Comparison of ENCODE assay signal across 9 mouse cellular contexts in genomic region chr16:38400311-38400960, GRCm38 (mm10). TPM values are rescaled to one million over a fixed set of nuclear protein-coding genes. Genes with fewer than 3 reads are reported as not detected.
DNase-seq lines count a peak whose midpoint lies in the region; ATAC-seq and TF ChIP-seq lines count a peak whose summit lies in the region.
"Had no signal": no experiment of that assay in that cellular context is flagged by ENCODE, and none has a peak within 500 bp of the region (broad histone marks: within the 10 kb centered on the region; RNA-seq: fewer than 3 reads in every experiment).

No protein-coding gene starts in this region.

- no peak for TF ChIP-seq CTCF in cortical plate, adult 2 months (IDR thresholded peaks at IDR 0.05; ENCODE audit: extremely low read depth, insufficient read depth, low read length)

- H3K9ac ChIP-seq in heart, embryonic 15.5 days = 0 out of 2 replicates have a peak overlapping the region, but pooled peaks have one; percentile 35
- H3K9ac ChIP-seq in hindbrain, embryonic 12.5 days = peak overlapping the region; percentile 47; the same call in 1 of the 2 replicates
- 0 out of 2 replicates have a peak overlapping the region, but pooled peaks have one; percentile 17 for H3K9ac ChIP-seq in midbrain, embryonic 12.5 days (replicated peaks)

- ATAC-seq in heart, embryonic 15.5 days (replicated peaks; ENCODE audit: insufficient number of reproducible peaks, insufficient read depth, low FRiP score, low read depth) = no peak
- ATAC-seq in hindbrain, embryonic 12.5 days (ENCODE audit: low FRiP score) = peak; percentile 53
- peak; percentile 44 for ATAC-seq in midbrain, embryonic 12.5 days (ENCODE audit: low FRiP score, low read depth)

- peak overlapping the region; percentile 59 for H3K4me2 ChIP-seq in heart, embryonic 15.5 days
- H3K4me2 ChIP-seq in hindbrain, embryonic 12.5 days (replicated peaks) = peak overlapping the region; percentile 53
- H3K4me2 ChIP-seq in midbrain, embryonic 12.5 days (replicated peaks) = peak overlapping the region; percentile 48

- no peak overlapping the region for H3K27ac ChIP-seq in heart, embryonic 15.5 days
- no peak overlapping the region for H3K27ac ChIP-seq in cortical plate, adult 2 months (ENCODE audit: insufficient read depth, low read length)
- peak overlapping the region; percentile 75; the same call in 1 of the 2 replicates for H3K27ac ChIP-seq in hindbrain, embryonic 12.5 days
- peak overlapping the region; percentile 35 for H3K27ac ChIP-seq in midbrain, embryonic 12.5 days (replicated peaks)

- peak overlapping the region; percentile 29 for H3K4me3 ChIP-seq in heart, embryonic 15.5 days
- H3K4me3 ChIP-seq in cortical plate, adult 2 months (ENCODE audit: insufficient read depth, low read length) = peak overlapping the region; percentile 11; the same call in 1 of the 2 replicates
- no peak overlapping the region for H3K4me3 ChIP-seq in hindbrain, embryonic 12.5 days
- H3K4me3 ChIP-seq in midbrain, embryonic 12.5 days = peak overlapping the region; percentile 25; the same call in 1 of the 2 replicates

- no peak for DNase-seq in heart, adult 8-10 months (ENCODE audit: low spot score)
- no peak for DNase-seq in right cerebral cortex, postnatal 25 days
- DNase-seq in right cerebral cortex, postnatal 10 days (ENCODE audit: low spot score in 2 of 2) = no peak
- DNase-seq in cerebellum, postnatal 25 days = no peak

- H3K9me3 ChIP-seq in heart, embryonic 15.5 days (replicated peaks) = no peaks in the 10 kb centered on the region
- H3K9me3 ChIP-seq in hindbrain, embryonic 12.5 days (replicated peaks) = no peaks in the 10 kb centered on the region
- no peaks in the 10 kb centered on the region for H3K9me3 ChIP-seq in midbrain, embryonic 12.5 days
- H3K9me3 ChIP-seq: G1E had no signal

- WGBS in heart, embryonic 15.5 days = 76% methylated on average over 9 of the region's 9 CpGs
- WGBS in hindbrain, embryonic 12.5 days = 76% methylated on average over 9 of the region's 9 CpGs
- WGBS in midbrain, embryonic 12.5 days = 73% methylated on average over 9 of the region's 9 CpGs

- no peak for TF ChIP-seq POLR2A in cortical plate, adult 2 months (IDR thresholded peaks at IDR 0.05; ENCODE audit: extremely low read depth, insufficient read depth, low read length)

- H3K36me3 ChIP-seq in heart, embryonic 15.5 days = no peaks in the 10 kb centered on the region
- H3K36me3 ChIP-seq in hindbrain, embryonic 12.5 days = no peaks in the 10 kb centered on the region
- H3K36me3 ChIP-seq in midbrain, embryonic 12.5 days = no peaks in the 10 kb centered on the region
- H3K36me3 ChIP-seq: G1E had no signal

- H3K4me1 ChIP-seq in heart, embryonic 15.5 days (replicated peaks) = peaks cover 24% of the 10 kb centered on the region
- H3K4me1 ChIP-seq in cortical plate, adult 2 months (ENCODE audit: control insufficient read depth, insufficient read depth, low read length) = 0 out of 2 replicates have a peak, but pooled peaks cover 2% of the 10 kb centered on the region
- peaks cover 14% of the 10 kb centered on the region for H3K4me1 ChIP-seq in hindbrain, embryonic 12.5 days
- peaks cover 15% of the 10 kb centered on the region for H3K4me1 ChIP-seq in midbrain, embryonic 12.5 days

- H3K27me3 ChIP-seq in heart, embryonic 15.5 days = no peaks in the 10 kb centered on the region
- H3K27me3 ChIP-seq in hindbrain, embryonic 12.5 days = no peaks in the 10 kb centered on the region
- no peaks in the 10 kb centered on the region; the same call in 1 of the 2 replicates for H3K27me3 ChIP-seq in midbrain, embryonic 12.5 days

RNA-seq across cellular contexts. Expression of gene Pla1a, which starts 32.5 kb away (rescaled TPM):
- polyA plus RNA-seq in heart, embryonic 15.5 days (2015; fragmentation: Nextera tagmentation; extraction: Ambion mirVana) = 2.0 and 2.8 TPM in 2 replicates
- 10 to 100 TPM in 3 of 4 experiments, 1 to 10 TPM in 1; 5.9 to 12.0 (median 10.6) TPM for total RNA-seq in heart, adult 8-10 months (2022)
- 2.2 and 2.3 TPM in 2 replicates for polyA plus RNA-seq in cortical plate, adult 2 months (2012; rRNA removed)
- polyA plus RNA-seq in hindbrain, embryonic 12.5 days (2016; fragmentation: Nextera tagmentation; extraction: Ambion mirVana) = 0.30 and 0.37 TPM in 2 replicates
- polyA plus RNA-seq in midbrain, embryonic 12.5 days (2016; fragmentation: Nextera tagmentation; extraction: Ambion mirVana) = 0.18 and 0.41 TPM in 2 replicates
- polyA plus RNA-seq: G1E had no signal

RNA-seq across cellular contexts. Expression of gene Popdc2, which starts 38.4 kb away (rescaled TPM):
- polyA plus RNA-seq in heart, embryonic 15.5 days (2015; fragmentation: Nextera tagmentation; extraction: Ambion mirVana) = 327 and 350 TPM in 2 replicates
- total RNA-seq in heart, adult 8-10 months (2022) = 100 to 1,000 TPM; 451 to 631 (median 553) TPM
- 0.62 and 0.81 TPM in 2 replicates for polyA plus RNA-seq in cortical plate, adult 2 months (2012; rRNA removed)
- polyA plus RNA-seq in hindbrain, embryonic 12.5 days (2016; fragmentation: Nextera tagmentation; extraction: Ambion mirVana) = 0.70 and 1.4 TPM in 2 replicates
- 0.51 and 0.57 TPM in 2 replicates for polyA plus RNA-seq in midbrain, embryonic 12.5 days (2016; fragmentation: Nextera tagmentation; extraction: Ambion mirVana)

RNA-seq across cellular contexts. Expression of gene Adprh, which starts 52.1 kb away (rescaled TPM):
- 81.1 and 87.5 TPM in 2 replicates for polyA plus RNA-seq in heart, embryonic 15.5 days (2015; fragmentation: Nextera tagmentation; extraction: Ambion mirVana)
- total RNA-seq in heart, adult 8-10 months (2022) = 10 to 100 TPM; 23.8 to 24.8 (median 24.0) TPM
- polyA plus RNA-seq in cortical plate, adult 2 months (2012; rRNA removed) = 61.2 and 61.3 TPM in 2 replicates
- polyA plus RNA-seq in hindbrain, embryonic 12.5 days (2016; fragmentation: Nextera tagmentation; extraction: Ambion mirVana) = 147 and 155 TPM in 2 replicates
- polyA plus RNA-seq in midbrain, embryonic 12.5 days (2016; fragmentation: Nextera tagmentation; extraction: Ambion mirVana) = 138 and 141 TPM in 2 replicates

RNA-seq across cellular contexts. Expression of gene Gm21987, which starts 53.6 kb away (rescaled TPM):
- polyA plus RNA-seq in heart, embryonic 15.5 days (2015; fragmentation: Nextera tagmentation; extraction: Ambion mirVana) = 3.2 and 4.1 TPM in 2 replicates
- total RNA-seq in heart, adult 8-10 months (2022) = not detected
- not detected in 2 replicates for polyA plus RNA-seq in cortical plate, adult 2 months (2012; rRNA removed)
- polyA plus RNA-seq in hindbrain, embryonic 12.5 days (2016; fragmentation: Nextera tagmentation; extraction: Ambion mirVana) = not detected in 2 replicates
- polyA plus RNA-seq in midbrain, embryonic 12.5 days (2016; fragmentation: Nextera tagmentation; extraction: Ambion mirVana) = not detected in 2 replicates

RNA-seq across cellular contexts. Expression of gene Cox17, which starts 53.6 kb away (rescaled TPM):
- 224 and 350 TPM in 2 replicates for polyA plus RNA-seq in heart, embryonic 15.5 days (2015; fragmentation: Nextera tagmentation; extraction: Ambion mirVana)
- total RNA-seq in heart, adult 8-10 months (2022) = 100 to 1,000 TPM; 269 to 387 (median 331) TPM
- 235 and 239 TPM in 2 replicates for polyA plus RNA-seq in cortical plate, adult 2 months (2012; rRNA removed)
- 105 and 116 TPM in 2 replicates for polyA plus RNA-seq in hindbrain, embryonic 12.5 days (2016; fragmentation: Nextera tagmentation; extraction: Ambion mirVana)
- 118 and 130 TPM in 2 replicates for polyA plus RNA-seq in midbrain, embryonic 12.5 days (2016; fragmentation: Nextera tagmentation; extraction: Ambion mirVana)

Comparison
In these comparisons a context has a peak if more than half of its experiments do, and no peak if none do; other contexts are left out.
1. H3K27ac ChIP-seq: peak in hindbrain, embryonic 12.5 days (single experiment) and midbrain, embryonic 12.5 days (single experiment); none in heart, embryonic 15.5 days (single experiment) and cortical plate, adult 2 months (single experiment).
2. RNA of gene Popdc2, which starts 38.4 kb away (polyA plus RNA-seq): 327 to 350 TPM in heart, embryonic 15.5 days; 0.62 to 0.81 TPM in cortical plate, adult 2 months, 0.70 to 1.4 TPM in hindbrain, embryonic 12.5 days and 0.51 to 0.57 TPM in midbrain, embryonic 12.5 days; every median in the first group is over 100 times any median in the second.
3. Peak in every context shown above with its lines, with median percentiles within 50 percentile points of each other: H3K4me2 ChIP-seq and H3K9ac ChIP-seq.